Mouse (Mus musculus) frontal cortex, postnatal 36 days (tissue): ENCODE data around the gene Trap1.
"Not testable (repeated sequence)": the region's sequence is repeated elsewhere in the genome, so short reads cannot be mapped to it uniquely, and the experiment has no call there.

Source experiments
- DNase-seq, 2 experiments: peaks; one replicate each; pipeline ENCODE4 v3.0.0; 2022; ENCODE audit warnings: low spot score in 2 of 2

The Trap1 gene

DNA sequence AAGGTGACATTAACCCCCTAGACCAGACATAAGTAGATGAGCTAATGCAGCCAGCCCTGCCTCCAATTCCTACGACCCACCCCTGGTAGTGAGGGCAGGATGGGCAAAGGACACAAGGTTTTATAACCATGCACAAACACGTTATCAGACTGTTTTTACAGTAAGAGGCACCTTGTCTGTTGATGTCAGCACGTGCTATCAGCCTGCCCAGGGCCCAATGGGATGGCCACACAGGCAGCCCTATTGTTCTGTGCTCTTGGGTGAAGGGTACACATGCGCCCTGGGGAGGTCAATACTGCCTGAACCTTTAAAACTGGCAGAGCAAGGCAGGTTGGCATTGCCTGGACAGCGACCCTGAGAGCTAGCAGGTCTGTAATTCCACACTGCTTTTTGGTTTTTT, 40.8 kb downstream of the Trap1 start, which contains the start of gene Dnase1:
Dnase1 (plus strand) TSS at position 136 of the 400 bp plus-strand sequence.
- no peak for DNase-seq

DNA sequence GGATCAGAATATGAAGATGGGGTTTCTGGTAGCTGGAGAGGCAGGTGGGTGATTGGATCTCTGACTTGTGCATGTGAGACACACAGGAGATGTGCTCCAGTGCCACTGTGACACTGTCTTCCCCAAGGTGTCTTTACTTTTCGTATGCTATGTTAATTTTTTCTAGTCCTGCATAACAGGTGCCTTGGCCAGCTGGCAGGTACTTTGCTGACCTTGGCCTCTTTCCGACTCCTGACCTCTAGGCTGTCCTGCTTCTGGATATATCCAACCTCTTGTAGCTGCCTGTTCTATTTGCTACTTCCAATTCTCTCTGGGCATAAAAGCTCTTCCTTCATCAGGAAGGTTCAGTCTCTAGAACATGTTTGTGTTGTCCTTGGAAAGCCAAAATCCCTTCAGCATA, 42.1 kb downstream of the Trap1 start:
- DNase-seq = no peak

DNA sequence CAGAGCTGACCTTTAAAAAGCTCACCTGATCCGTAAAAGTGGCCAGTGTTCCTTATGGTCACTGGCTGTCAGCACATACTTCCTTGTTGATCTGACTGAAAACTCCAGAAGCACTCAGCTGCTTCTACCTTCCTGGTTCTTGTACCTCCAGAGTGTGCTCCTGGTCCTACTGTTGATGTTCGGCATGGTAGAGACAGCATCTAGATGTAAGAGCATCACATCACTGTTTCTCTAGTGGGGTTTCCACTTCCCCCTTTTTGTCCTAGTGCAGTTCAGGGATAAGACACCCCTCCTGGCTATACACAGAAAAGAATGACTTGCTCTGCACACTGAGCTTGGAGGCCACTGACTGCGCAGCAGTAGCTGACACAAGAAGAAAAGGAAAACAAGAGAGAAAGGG, 43.2 kb downstream of the Trap1 start:
- DNase-seq = no peak

DNA sequence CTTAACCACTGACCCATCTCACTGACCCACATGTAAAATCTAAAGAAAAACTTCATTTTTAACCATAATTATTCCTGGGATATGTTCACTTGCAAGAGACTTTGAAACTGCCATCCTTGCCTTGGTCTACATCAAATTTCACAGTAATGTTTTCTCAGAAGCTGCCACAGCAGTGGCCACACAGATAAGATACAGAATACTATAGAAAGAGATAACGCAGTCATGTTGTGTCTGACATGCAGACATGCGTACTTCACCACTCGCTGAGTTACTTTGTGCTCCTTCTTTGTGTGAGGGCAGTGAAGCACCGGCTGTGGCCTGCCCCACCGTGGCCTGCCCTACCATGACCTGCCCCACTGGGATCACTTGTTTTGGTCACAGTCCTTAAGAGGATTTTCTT, 43.7 kb downstream of the Trap1 start:
- DNase-seq = no peak

DNA sequence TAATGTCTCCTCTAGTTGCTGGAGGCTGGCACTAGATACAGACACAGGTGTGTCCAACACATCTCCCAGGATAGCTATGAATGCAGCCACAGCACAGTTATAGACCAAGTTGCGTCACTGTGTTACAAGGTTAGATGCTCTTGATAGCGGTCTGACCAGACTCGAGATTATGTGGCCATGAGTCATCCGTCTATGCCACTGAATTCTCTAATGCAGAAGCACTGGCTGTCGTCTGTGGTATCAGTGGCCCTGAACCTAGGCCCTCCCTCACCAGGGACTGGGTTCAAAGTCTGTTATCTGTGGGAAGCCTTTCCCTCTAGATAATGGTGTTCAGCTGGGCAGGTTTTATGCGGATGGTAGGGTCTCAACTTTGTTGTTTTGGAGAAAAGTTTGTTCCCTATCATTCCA, 45.3 kb downstream of the Trap1 start:
- no peak for DNase-seq

- DNase-seq = no peak
Observed at GRCm38 (mm10) chr16:4031441-4032274, 46.0 kb downstream of the Trap1 start.

DNA sequence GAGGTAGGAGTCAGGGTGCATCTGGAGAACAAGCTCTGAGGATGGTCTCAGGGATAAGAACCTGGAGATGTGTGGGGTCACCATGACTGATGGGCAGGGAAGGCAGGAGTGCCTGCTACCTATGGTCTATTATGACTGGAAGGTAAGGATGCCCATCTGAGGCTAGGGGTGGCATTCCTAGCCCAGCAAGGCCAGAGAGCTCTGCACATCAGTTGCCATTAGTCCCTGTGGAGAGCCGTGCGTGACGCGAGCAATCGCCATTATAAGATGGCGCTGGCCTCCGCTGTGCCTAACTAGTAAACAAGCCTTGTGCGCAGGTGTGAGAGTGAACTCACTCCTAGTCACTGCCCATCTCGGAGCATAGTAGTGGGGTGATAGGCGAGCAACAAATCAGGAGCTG, 47.1 kb downstream of the Trap1 start:
- no peak for DNase-seq

- no peak for DNase-seq
Observed at GRCm38 (mm10) chr16:4029371-4029841, 48.2 kb downstream of the Trap1 start.

DNA sequence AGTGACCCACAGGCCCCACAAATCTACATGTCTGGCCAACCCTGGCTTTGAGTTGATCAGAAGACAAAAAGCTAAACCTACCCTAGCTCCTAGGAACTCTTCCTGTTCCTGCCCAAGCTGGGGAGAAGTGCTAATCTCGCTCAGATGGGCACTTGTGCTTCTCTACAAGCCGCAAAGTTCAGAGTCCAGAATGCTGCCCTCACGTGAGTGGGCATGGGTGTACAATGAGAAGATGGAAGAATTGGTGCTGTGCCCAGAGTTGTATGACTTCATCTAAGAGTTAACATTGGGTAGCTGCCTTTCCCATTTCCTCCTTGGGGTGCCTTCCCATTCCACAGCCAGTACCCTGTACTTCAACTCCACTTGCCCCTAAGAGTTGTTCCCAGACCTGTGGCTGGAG, 50.4 kb downstream of the Trap1 start:
- DNase-seq = no peak

- DNase-seq = no peak
Observed at GRCm38 (mm10) chr16:4026672-4027071, 51.0 kb downstream of the Trap1 start.

DNA sequence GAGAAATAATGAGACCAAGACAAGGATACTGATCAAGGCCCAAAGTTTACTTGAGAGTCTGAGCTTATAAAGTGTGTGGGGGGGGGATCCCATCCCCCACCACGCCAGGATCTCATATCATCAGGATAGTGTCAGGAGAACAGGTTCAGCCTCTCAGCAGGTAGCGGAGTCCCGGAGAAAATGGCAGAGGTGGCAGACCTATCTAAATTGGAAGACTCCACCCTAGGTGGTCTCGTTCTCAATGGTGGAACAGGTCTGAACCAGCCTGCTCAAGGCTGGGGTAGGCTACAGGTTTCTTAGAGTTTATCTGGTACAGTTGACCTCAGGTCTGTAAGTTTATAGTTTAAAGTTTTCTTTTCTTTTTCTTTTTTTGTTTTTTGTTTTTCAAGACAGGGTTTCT, 54.9 kb downstream of the Trap1 start:
- no peak for DNase-seq

- DNase-seq = no peak
Observed at GRCm38 (mm10) chr16:4021241-4021640, 56.4 kb downstream of the Trap1 start.

GRCm38 (mm10) chr16:4017466-4017865, 60.2 kb downstream of the Trap1 start:
- DNase-seq = not testable (repeated sequence)

GRCm38 (mm10) chr16:4016786-4017185, 60.8 kb downstream of the Trap1 start:
- not testable (repeated sequence) for DNase-seq

GRCm38 (mm10) chr16:4014040-4014668, 63.5 kb downstream of the Trap1 start:
- DNase-seq = no peak

GRCm38 (mm10) chr16:4012882-4013570, 64.6 kb downstream of the Trap1 start:
- DNase-seq = no peak

DNA sequence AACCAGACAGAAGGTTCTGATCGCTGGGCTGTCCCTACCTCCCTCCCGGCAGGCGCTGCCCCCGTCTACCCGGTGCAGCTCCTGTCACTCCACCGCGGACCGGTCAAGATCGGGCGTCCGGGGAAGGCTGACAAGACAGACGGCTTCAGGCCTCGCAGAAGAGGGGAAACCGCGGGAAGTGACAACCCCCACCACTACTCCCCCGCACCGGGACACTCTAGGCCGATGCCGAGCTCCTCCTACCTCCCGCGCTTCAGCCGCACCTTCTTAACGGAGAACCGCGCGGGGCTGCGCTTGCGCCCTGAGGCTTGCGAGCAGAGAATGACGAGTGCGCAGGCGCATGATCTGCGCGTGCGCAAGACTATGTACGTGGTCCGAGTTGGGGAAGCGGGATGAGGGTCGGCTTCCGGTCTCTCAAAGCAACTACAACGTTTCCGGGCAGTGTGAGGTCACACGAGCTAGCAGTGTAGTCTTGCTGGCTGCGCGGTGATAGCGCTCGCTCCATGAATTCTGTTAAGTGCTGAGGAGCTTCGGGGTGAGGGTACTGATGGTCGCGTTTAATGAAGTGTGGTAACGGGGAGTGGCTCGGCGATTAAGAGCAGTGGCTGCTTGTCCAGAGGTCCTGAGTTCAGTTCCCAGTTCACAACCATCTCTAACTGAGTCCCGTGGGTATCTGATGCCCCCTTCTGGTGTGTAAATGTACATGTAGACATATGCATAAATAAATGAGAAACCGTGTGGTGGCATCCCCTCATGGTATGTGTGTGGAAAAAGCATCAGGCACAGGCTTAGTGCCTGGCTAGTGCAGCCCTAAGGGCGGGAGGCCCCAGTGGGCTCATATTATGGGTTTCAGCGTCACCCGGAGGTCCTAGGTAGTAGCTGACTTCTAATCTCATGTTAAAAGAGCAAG, 73.9 kb downstream of the Trap1 start, which contains the start of gene Slx4:
Slx4 (minus strand) TSS at position 282 of the 910 bp plus-strand sequence.
- DNase-seq = peak; percentile 97 to 98
